In the genomic region with DNA sequence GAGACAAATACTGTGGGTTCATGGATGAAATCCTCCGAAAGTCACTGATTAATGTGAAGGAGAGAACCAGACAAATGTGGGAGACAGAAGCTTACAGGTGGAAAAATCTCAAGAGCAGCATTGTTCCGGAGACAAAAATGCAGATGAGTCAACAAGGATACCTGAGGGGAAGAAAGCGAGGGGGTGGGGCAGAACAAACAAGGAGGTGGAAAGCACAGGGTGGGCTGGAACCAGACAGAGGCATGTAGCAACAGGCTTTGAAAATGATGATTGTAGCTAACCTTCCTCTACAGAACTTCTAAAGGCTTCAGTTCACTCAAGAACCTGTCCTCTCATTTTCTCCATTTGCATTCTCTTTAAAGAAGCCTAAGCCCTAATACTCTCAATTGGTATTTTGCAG, we compare ENCODE assay signal across 29 mouse cellular contexts.
"Had no signal": no experiment of that assay in that cellular context is flagged by ENCODE, and none has a peak within 500 bp of the region (broad histone marks: within the 10 kb centered on the region; RNA-seq: fewer than 3 reads in every experiment).

No protein-coding gene starts in this region.

- H3K36me3 ChIP-seq: embryonic facial prominence, embryonic 12.5 days; embryonic facial prominence, embryonic 13.5 days; embryonic facial prominence, embryonic 15.5 days; forebrain, embryonic 10.5 days; forebrain, embryonic 12.5 days; forebrain, embryonic 15.5 days had no signal

- H3K27me3 ChIP-seq: embryonic facial prominence, embryonic 12.5 days; embryonic facial prominence, embryonic 13.5 days; embryonic facial prominence, embryonic 15.5 days; forebrain, embryonic 12.5 days; forebrain, embryonic 13.5 days; forebrain, embryonic 15.5 days had no signal

- H3K4me3 ChIP-seq: embryonic facial prominence, embryonic 12.5 days; embryonic facial prominence, embryonic 13.5 days; embryonic facial prominence, embryonic 15.5 days; erythroblast, embryonic 14.5 days; forebrain, embryonic 10.5 days; forebrain, embryonic 12.5 days; forebrain, embryonic 13.5 days; forebrain, embryonic 15.5 days; gastrocnemius, adult 2 months; heart, adult 2 months had no signal

- ATAC-seq: forebrain, embryonic 13.5 days; forebrain, embryonic 14.5 days; forebrain, embryonic 15.5 days; forebrain, embryonic 16.5 days; forebrain, postnatal 0 days had no signal

- H3K4me2 ChIP-seq: embryonic facial prominence, embryonic 12.5 days; embryonic facial prominence, embryonic 13.5 days; embryonic facial prominence, embryonic 15.5 days; forebrain, embryonic 12.5 days; forebrain, embryonic 13.5 days; forebrain, embryonic 15.5 days had no signal

- DNase-seq: cerebellum, adult 18-20 months; cerebellum, adult 2 months; cerebellum, adult 8-10 months; cerebellum, adult 9-10 months; cerebellum, adult 9-11 months; cerebellum, postnatal 10 days; cerebellum, postnatal 14 days; cerebellum, postnatal 25 days; cerebellum, postnatal 36 days; embryo, embryonic 11 days; forebrain, postnatal 0 days; gastrocnemius, adult 2 months; gastrocnemius, postnatal 10 days; gastrocnemius, postnatal 14 days; gastrocnemius, postnatal 25 days; gastrocnemius, postnatal 36 days; heart, adult 11 months; heart, adult 18-20 months; heart, adult 2 months had no signal

- H3K4me1 ChIP-seq: forebrain, embryonic 12.5 days had no signal

- H3K9me3 ChIP-seq: embryonic facial prominence, embryonic 12.5 days; embryonic facial prominence, embryonic 13.5 days; embryonic facial prominence, embryonic 15.5 days; forebrain, embryonic 10.5 days; forebrain, embryonic 12.5 days; forebrain, embryonic 13.5 days; forebrain, embryonic 15.5 days had no signal

- H3K27ac ChIP-seq: embryonic facial prominence, embryonic 12.5 days; embryonic facial prominence, embryonic 13.5 days; forebrain, embryonic 10.5 days; forebrain, embryonic 12.5 days; forebrain, embryonic 13.5 days; forebrain, embryonic 15.5 days; gastrocnemius, adult 2 months; heart, adult 2 months had no signal

- H3K9ac ChIP-seq: embryonic facial prominence, embryonic 12.5 days; embryonic facial prominence, embryonic 13.5 days; embryonic facial prominence, embryonic 15.5 days; forebrain, embryonic 12.5 days; forebrain, embryonic 13.5 days; forebrain, embryonic 15.5 days; forebrain, postnatal 0 days had no signal
